Mouse (Mus musculus) liver (tissue): ENCODE measurements around the gene Cst9.

Source experiments
- DNase-seq: peaks from one replicate; pipeline ENCODE4 v3.0.0-alpha.2; 2020; ENCODE audit warnings: mixed read lengths

Cst9 gene

DNA sequence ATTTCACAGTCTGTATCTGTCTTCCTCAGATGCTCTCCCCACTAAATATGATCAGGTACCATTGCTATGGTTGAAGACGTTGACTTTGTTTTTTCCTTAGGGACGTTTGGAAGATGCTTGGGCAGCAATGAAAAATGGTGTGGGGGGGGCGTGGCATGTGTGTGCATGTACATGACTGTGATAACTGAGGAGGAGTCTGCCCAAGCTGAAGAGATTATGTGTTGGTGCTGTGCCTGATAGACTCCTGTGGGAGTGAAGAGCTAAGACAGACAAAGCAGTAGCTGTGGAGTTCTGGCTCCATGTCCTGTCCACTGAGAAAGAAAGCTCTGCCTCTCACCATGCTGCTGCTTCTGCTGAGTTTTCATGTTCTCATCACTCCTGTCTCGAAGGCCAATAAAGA, at the start of gene Cst9:
TSS of gene Cst9 (plus strand) at position 236 of the 400 bp plus-strand sequence.
- DNase-seq, result peak; percentile 4

DNA sequence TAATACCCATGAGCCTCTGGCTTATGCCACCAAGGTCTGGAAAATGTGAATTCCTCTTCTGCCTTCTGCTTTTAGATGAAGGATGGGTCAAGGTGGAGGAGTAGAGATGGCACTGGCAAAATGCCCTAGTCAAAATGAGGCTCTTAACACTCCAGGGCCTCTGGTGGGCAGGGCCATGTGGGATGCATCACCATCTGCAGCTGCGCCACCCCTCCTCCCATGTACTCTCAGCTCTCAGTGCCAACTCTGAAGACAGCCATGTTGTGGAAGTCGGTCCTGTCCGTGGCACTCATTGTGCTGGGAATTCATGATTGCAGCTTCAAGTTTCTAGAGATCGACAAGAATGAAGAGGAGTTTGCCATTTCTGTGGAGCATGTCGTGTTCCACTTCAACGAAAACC, 45.8 kb upstream of the Cst9 start, which contains the start of gene Cst12:
TSS of gene Cst12 (plus strand) at position 220 of the 400 bp plus-strand sequence.
- no peak for DNase-seq

DNA sequence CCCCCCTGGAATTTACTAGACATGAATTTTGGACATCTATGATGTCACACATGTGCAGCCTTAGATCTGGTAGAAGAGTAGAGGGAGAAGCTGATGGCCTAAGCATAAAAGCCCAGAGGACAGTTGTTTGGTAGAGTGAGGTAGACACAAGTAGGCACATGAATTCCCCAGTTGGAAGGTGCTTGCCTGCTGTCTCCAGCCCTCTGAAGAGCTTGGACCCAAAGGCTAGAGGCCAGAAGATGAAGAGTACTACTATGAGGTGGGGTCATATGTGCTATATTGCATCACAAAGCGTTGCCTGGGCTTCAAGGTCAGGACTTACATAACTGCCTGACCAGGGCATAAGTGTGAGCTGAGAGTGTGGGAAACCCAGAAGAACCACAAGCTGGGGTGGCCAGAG, 36.5 kb upstream of the Cst9 start, which contains the start of gene Cst8:
TSS of gene Cst8 (plus strand) at position 301 of the 400 bp plus-strand sequence.
- DNase-seq, result no peak

DNA sequence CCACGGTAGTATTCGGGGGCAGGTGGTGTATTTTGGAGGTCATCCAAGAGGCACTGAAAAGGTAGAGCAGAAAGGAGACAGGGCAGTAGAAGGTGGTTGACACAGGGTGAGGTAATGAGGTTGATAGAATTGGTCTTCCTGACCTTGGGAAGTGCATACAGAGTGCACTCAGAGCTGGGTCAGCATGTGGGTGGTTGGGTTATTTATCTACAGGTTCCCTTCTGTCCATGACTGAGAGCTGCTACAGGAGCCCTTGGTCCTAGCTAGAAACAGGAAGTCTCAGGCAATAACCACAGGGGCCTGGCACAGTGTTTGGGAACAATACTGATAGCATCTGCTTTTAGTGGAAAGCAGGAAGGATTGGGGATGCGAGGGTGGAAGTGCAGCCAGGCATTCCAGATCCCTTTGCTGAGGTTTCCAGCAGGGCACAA, 33.4 kb upstream of the Cst9 start:
- no peak for DNase-seq

DNA sequence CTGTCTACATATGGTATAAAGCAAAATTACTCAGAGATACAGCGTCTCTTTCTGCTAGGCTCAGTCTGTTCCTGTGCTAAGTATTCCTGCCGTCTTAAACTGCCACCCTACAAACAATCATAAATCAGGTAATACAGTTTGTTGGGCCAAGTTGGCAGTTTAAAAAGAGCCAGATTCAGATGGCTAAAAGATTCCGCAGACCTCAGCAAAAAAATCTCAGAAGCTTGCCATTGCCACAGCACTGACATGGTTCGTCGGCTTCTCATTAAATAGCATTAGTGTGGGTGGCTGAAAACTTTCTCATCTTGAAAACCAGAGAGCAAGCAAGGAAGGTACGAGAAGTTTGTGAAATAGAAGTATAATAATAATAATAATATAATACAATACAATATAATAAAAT, 28.3 kb upstream of the Cst9 start:
- no peak for DNase-seq

DNA sequence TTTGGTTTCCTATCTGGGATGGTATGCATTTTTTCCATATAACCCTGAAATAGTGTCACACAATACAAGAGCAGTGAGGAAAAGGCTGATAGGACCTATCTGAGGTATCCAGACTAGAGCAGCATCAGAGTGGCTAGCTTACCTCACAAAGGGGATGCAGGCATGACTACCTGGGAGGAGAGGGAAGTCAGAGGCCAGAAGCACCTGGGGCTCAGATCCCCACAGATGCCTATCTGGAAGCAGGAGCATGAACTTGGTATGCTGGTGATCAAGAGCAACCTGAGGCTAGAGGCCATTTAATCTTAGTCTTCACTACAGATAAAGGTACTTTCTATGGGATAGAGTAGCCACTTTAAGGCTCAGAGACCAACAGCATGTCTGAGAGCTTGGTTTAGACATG, 15.0 kb upstream of the Cst9 start, which contains the start of gene Cst13:
TSS of gene Cst13 (plus strand) at position 173 of the 400 bp plus-strand sequence.
- no peak for DNase-seq

DNA sequence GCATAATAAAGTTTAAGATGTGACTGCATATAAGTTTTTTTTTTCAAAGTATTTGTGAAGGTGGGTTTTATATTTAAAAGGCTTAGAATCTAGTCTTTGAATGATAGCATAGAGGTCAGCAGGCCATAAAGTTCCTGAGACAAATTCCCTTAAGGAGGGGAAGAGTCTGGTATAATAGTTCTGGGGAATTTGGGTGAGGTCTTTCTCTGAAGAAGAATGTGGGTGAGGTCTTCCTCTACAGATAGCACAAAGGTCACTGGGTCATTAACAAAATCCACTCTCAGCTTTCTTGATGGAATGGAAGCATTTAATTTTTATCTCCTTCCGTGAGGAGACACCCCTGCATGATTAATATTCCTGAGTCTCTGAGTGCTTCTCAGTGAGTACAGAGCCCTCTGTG, 9.0 kb upstream of the Cst9 start:
- no peak for DNase-seq

DNA sequence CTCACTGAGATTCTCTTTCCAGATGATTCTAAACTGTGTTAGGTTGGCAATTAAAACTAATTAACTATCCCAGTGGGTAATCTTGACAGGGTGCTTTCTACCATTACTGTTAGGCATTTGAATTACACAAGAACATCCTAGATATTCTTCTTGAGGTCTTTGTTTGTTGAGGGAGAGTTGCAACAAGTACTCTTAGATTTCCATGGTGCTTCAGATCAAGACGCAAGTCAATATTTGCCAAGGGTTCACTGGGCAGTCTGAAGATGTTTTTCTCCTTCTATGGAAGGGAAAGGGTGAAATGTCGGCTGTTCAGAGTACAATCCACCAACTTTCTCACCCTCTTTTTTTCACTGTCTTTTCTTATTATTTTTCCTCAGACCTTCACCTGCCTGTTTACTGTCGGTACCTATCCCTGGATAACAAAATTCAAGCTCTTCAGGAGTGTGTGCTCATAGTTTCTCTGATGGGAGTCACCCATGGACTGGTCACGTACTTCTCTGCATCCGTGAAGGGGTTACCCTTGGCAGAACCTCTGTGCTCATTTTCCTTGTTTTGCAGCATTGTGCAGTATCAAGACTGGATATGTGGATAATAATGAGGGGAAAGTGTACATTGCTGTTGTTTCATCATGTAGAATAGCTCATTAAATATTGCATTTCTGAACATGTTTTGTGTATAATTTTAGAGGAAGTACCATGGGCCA, 3.3 kb downstream of the Cst9 start:
- no peak for DNase-seq

DNA sequence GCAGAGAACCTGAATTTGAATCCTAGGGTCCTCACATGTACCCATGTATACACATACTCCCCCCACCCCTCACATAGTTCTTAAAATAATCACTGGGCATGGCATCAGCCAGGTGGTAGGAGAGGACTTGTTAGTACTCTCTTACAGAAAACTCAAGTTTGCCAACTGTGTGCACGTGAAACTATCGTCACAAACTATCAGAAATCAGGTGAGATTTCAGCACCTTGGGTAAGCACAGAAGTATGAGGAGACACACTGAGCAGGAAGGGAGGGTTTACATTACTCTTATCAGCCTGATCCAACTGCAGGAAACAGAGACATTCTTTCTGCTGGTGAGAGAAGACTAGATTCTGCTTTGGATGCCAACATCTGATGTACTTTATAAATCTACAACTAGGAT, 4.3 kb downstream of the Cst9 start:
- no peak for DNase-seq

DNA sequence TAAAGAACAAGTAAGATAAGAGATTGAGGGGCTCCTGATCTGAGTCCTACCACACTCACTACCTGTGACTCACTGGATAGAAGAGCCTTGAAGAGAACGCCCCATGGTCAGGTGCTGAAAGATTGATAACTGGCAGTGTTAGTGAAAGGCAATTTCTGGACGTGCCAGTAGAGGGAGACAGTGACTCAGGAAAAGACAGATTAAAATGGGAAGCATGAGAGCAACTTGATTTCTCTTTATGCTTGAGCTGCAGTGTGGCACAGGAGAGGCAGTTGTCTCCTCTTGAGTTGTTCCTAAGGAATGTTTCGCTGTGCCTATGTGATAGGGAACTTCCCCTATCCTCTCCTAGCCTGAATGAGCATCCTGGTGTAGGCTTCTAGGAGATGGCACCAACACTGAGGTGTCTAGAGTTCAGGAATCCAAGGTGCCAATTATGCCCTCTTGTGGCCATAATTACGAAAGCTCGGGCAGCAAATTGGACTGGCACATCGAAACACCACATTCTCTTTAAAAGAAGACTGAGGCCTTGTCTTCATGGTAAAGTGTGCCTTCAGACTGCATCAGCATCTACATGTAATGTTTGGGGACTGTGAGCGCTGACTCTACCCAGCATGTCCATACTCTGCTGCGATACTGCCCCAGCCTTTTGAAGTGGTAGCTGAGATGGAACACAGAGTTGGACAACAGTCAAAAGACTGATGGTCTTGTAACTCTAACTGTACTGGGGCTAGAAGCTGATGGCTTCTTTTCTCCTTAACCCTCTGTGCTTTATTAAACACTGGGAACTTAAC, 16.4 kb downstream of the Cst9 start:
- DNase-seq, result peak; percentile 46

DNA sequence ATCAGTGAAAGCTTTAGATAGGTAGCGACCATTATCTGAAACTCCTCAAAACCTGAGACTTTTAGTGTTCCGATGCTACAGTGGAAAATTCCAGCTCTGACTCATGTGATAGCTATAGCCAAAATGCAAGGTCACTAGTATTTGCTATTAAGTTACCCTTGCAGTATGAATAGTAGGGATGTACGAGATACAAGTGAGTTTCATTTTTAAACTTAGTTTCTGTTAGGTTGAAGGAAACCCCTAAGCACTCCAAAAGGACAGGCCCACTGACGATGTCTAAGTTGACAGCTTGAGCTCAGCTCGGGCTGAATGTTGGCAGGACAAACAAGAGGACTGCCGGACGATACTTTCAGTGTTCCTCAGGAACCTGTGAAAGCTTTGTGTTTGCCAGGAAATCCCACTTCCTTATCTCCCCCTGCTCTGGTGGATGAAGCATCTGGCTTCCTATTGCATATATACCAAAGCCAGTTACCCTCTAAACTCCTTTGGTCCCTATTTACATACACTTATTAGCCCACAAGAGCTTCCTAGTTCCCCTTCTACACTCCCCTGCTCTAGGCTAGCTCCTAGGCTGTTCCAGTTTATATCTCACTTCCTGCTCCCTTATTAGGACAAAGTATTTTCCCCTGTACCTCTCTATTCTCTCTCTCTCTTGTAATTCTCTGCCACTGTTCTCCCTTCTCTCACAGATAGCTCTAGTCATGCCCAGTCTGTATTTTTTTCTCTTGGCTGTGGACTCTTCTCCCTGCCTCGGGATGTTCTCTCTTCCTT, 21.9 kb downstream of the Cst9 start:
- no peak for DNase-seq

DNA sequence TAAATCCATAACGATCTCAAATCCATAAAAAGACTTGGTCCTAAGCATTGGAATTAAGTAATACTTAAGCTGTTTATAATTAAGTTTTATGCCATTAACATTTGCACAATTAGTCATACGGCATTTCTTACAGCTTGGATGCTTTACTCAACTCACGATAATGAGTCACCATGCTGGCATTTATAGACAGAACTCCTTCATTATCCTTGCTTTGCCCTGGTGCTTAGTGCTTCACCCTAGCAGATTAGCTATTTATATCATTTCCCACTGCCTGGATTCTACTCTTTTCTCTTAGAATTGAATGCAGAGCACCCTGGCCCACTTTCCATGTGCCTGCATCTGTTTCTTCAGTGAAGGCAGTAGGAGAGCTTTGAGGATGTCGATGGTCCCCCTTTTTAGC, 22.6 kb downstream of the Cst9 start:
- no peak for DNase-seq

DNA sequence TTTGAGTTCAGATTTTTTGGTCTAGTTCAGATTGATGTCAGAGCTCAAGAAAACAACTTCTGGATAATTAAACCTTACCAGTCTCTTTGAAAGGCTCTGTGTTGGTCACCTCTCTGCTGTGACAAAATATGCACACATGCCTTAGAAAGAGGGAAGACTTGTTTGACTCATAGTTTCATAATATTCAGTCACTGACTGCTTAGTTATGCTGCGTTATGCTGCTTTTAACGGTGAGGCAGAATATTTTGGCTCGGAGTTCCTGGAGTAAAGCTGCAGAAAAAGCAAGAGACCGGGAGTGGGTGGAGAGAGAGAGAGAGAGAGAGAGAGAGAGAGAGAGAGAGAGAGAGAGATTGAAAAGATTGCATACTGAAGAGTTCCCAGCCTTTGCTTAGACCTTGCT, 26.0 kb downstream of the Cst9 start:
- no peak for DNase-seq

DNA sequence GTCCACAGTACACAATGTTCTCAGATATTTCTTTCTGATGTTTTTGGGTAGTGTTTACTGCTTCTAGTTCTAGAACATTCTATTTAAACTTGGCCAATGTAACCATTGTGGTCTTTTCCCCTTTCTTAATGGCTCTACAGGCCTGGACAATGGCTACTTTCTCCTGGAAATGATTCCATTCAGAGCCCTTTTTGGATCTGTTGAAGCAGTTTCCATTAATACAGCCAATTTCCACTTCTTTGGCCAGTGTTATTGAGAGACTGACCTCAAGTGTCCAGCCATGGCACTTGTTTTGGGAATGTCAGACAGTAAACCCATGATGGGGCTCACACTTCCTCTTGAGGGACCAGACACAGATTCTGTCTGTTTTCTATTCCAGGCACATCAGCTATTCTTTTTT, 26.7 kb downstream of the Cst9 start:
- DNase-seq, result no peak

DNA sequence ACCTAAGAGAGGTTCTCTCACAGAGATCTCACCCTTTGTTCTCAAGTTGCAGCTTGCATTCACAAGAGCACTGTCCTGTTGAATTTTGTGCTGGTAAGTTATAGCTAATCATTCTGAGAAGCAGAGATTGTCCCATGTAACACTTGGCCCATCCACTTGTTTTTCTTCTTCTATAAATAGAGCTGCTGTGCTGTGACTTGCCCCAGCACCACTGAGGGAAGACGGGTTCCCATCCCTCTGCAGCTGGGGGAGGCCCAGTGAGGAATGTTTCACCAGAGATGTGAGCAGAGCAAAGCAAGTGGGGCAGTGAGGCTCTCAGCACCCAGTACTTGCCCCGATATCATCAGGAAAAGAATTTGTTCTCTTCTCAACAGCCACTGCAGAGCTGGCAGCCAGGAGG, 30.0 kb downstream of the Cst9 start, which contains the start of gene 9230104L09Rik:
TSS of gene 9230104L09Rik (minus strand) at position 73 of the 400 bp plus-strand sequence.
- DNase-seq, result no peak

DNA sequence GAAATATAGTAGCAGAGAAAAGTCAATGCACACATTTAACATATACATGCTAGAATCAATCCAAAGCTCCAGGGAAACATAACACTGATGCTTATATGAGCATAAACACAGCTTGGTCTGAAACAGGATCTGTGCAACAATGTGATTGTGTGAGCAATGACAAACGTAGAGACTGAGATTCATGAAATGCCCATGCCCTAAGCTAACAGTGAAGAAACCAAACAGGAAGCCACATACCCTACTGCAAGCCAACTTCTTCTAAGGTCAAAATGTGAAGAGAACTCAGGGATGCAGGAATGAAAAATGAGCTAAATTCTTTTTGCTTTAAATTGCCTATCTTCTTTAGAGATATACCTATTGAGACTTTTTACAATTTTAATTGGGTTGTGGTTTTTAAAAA, 34.0 kb downstream of the Cst9 start:
- no peak for DNase-seq

DNA sequence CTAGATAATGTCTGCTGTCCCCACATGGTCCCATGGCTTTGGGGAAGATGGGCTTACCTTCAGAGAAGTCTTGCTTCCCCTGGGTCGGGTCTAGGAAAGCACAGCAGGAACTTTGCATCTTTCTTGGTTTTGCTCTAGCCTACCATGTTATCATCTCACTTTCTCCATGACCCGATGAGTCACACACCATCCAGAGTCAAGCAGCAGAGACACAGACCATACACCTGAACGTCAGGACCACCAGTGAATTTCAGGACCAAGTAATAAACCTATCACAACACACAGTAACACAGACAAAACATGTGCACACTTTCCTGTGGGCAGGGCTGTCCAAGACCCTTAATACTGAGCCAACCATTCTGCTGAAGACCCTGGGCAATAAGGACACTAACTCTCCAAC, 35.6 kb downstream of the Cst9 start:
- DNase-seq, result no peak

DNA sequence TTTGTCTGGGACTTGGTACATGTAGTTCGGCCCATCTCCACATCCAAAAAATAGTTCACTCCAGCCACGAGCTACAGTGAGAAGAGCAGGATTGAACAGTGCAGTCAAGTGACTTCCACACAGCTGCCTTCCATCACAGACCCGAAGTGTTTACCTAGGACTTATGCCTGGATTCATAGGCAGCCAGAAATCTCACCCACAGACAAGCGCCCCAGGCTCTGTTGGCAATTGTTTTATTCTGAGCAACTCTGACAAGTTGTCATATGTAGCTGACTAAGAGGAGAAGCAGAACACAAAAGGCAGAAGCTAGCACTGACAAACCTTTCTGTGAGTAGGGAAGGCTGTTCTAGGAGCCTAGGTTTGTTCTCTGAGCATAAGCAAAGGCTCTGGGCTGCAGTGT, 37.9 kb downstream of the Cst9 start:
- no peak for DNase-seq

DNA sequence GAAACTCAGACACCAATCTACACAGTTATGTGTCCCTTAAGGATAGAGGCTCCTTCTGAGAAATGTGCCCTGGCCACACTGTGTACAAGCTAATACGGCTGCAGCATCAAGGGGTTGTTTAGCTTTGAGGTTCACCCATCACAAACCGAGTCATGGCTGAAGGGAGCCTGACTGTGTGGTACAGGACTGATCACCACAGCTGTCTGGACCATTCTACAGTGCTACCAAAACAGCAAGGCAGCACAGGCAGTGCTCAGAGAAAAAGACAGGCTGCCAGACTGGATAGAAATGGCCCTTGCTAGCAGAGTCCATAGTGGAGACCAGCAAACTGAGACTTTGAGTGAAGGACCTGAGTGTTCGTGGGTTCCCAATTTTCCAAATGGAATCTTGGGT, 39.3 kb downstream of the Cst9 start:
- DNase-seq, result no peak

DNA sequence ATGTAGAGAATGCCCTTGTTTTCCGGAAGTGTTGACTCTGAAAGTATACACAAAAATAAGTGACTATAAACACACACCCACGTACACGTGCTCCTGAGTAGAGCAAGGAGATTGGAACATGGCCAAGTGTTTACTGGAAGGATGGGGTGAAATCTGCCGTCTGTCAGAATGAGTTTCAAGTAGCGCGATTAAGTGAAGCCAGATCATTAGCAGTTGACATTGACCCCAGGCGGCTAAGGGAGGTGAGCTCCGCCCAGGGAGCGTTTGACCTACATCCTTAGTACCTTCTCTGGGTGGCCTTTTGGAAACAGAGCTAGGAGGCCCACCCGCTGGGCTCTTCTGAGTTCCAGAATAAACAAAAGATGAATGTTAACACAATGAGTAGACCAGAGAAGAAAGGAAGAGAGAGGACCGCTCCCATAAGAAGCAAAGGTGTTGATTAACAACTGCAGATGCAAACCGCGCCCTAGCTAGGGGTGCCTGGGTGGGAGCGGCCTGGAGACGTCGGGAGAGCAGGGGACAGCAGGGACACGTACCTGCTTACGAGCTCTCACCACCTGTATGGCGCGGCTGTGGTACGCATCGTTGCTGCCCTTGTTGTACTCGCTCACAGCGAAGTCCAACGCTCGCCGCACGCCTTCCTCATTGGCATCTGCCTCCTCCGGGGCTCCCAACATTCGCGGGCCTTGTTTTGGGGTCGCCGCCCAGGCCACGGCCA, 39.8 kb downstream of the Cst9 start:
- DNase-seq, result peak; percentile 54

DNA sequence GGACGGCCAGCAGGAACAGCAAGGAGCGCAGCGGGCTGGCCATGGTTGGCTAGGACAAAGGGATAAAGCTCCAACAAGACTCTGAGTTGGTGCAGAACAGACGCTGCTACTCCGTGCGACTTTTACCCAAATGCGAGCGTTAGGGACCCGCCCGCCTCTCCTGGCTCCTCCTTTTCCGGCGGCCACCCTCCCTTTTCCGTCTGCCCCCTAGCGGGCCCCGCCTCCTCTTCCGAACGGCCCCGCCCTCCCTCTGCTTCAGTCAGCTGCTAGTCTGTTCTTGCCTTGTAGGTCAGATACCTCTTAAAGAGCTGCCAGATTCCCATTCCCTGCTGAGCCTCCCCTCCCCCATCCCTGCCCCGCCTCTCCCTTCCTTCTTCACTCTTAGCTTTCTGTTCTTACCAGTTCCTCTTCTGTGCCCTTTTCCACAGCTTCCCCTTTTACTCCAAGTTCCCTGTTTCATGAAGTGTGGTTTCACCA, 40.4 kb downstream of the Cst9 start, which contains the start of gene Cst3:
TSS of gene Cst3 (minus strand) at position 358 of the 477 bp plus-strand sequence.
- DNase-seq, result peak; percentile 91
